Mouse (Mus musculus) myocyte (in vitro differentiated cells): ENCODE measurements at regions not wholly inside any gene's neighbourhood (a gene's known extent, or its start where the extent isn't known, plus 50 kb on each side); places are given as distances from the start of the nearest gene placed in this dataset.

Experiments used
- H3K27me3 ChIP-seq: one replicate; pipeline ENCODE4 v1.6.1; 2011; ENCODE audit not compliant: control insufficient read depth, insufficient read depth, insufficient read length
- H3K36me3 ChIP-seq: one replicate; pipeline ENCODE4 v1.6.1; 2011; ENCODE audit not compliant: control insufficient read depth, insufficient read depth
- H3K4me2 ChIP-seq: one replicate; pipeline ENCODE4 v1.6.1; 2011; ENCODE audit warnings: low read depth, control low read depth
- H3K4me3 ChIP-seq: one replicate; pipeline ENCODE4 v1.5.1; 2011; ENCODE audit warnings: mild to moderate bottlenecking, control low read depth, moderate library complexity
- H3K79me2 ChIP-seq: one replicate; pipeline ENCODE4 v1.6.1; 2011; ENCODE audit not compliant: control insufficient read depth, insufficient read depth
- H3ac ChIP-seq: one replicate; pipeline ENCODE4 v1.6.1; 2011; ENCODE audit not compliant: control insufficient read depth, insufficient read length
- CEBPB ChIP-seq: IDR thresholded peaks from 2 replicates; pipeline ENCODE4 v1.6.1; 2011; ENCODE audit warnings: mild to moderate bottlenecking, moderate library complexity; ENCODE audit not compliant: poor library complexity, insufficient read depth, severe bottlenecking
- E2F4 ChIP-seq: IDR thresholded peaks from one replicate; pipeline ENCODE4 v1.6.1; 2011; ENCODE audit warnings: mild to moderate bottlenecking, control low read depth, moderate library complexity; ENCODE audit not compliant: insufficient read depth
- MAX ChIP-seq: IDR thresholded peaks from one replicate; pipeline ENCODE4 v1.6.1; 2011; ENCODE audit warnings: low read depth, mild to moderate bottlenecking, control low read depth
- MYOD1 ChIP-seq, 3 experiments: IDR thresholded peaks; one replicate each; pipeline ENCODE4 v1.6.1; 2011; ENCODE audit warnings: control low read depth in 2 of 3, low read depth in 2 of 3, mild to moderate bottlenecking in 2 of 3, moderate library complexity in 1 of 3; ENCODE audit not compliant: insufficient read length in 2 of 3, control insufficient read depth in 1 of 3
- MYOG ChIP-seq, 3 experiments: IDR thresholded peaks; one replicate each; pipeline ENCODE4 v1.6.1; 2011; ENCODE audit warnings: control low read depth in 2 of 3, low read depth in 2 of 3, mild to moderate bottlenecking in 2 of 3; ENCODE audit not compliant: insufficient read length in 2 of 3, control insufficient read depth in 1 of 3, insufficient read depth in 1 of 3
- POLR2A ChIP-seq: IDR thresholded peaks from one replicate; pipeline ENCODE4 v1.6.1; 2011; ENCODE audit warnings: low read depth, mild to moderate bottlenecking, control low read depth, moderate library complexity; ENCODE audit not compliant: insufficient read length
- POLR2AphosphoS2 ChIP-seq: IDR thresholded peaks from one replicate; pipeline ENCODE4 v1.6.1; 2011; ENCODE audit warnings: low read depth, control low read depth; ENCODE audit not compliant: insufficient read length
- REST ChIP-seq: IDR thresholded peaks from one replicate; pipeline ENCODE4 v1.6.1; 2011; ENCODE audit warnings: mild to moderate bottlenecking, control low read depth, moderate library complexity; ENCODE audit not compliant: insufficient read depth, insufficient read length
- SRF ChIP-seq: IDR thresholded peaks from one replicate; pipeline ENCODE4 v1.6.1; 2011; ENCODE audit warnings: low read depth; ENCODE audit not compliant: control insufficient read depth, insufficient read length
- TCF12 ChIP-seq: IDR thresholded peaks from one replicate; pipeline ENCODE4 v1.6.1; 2011; ENCODE audit warnings: mild to moderate bottlenecking, control low read depth; ENCODE audit not compliant: poor library complexity, insufficient read depth, severe bottlenecking
- TCF3 ChIP-seq: IDR thresholded peaks from one replicate; pipeline ENCODE4 v1.6.1; 2011; ENCODE audit warnings: low read depth, control low read depth; ENCODE audit not compliant: insufficient read length
- USF1 ChIP-seq: IDR thresholded peaks from one replicate; pipeline ENCODE4 v1.6.1; 2011; ENCODE audit warnings: low read depth, mild to moderate bottlenecking, control low read depth, moderate library complexity

GRCm38 (mm10) chr4:101360296-101360695, 58.8 kb upstream of the Ak4 start:
- H3K4me2 ChIP-seq: no peak overlapping the region
- TF ChIP-seq TCF12 (no peak), MYOD1 (IDR thresholded peaks at IDR 0.05; ENCODE audit: control insufficient read depth in 1 of 3, insufficient read length in 2 of 3, low read depth in 2 of 3) (no peak), USF1 (no peak), MAX (no peak), TCF3 (no peak), MYOG (IDR thresholded peaks at IDR 0.05; ENCODE audit: control insufficient read depth in 1 of 3, insufficient read depth in 1 of 3, insufficient read length in 2 of 3, low read depth in 2 of 3) (no peak), REST (no peak), CEBPB (no peak), SRF (no peak), POLR2A (no peak), E2F4 (no peak), POLR2AphosphoS2 (no peak)
- no peak overlapping the region for H3K4me3 ChIP-seq
- no peaks in the 10 kb centered on the region for H3K36me3 ChIP-seq
- H3ac ChIP-seq: no peak overlapping the region
- no peaks in the 10 kb centered on the region for H3K27me3 ChIP-seq
- no peaks in the 10 kb centered on the region for H3K79me2 ChIP-seq

GRCm38 (mm10) chr4:101359119-101359518, 60.0 kb upstream of the Ak4 start:
- Histone ChIP-seq H3ac (no peak overlapping the region), H3K36me3 (no peaks in the 10 kb centered on the region), H3K4me3 (no peak overlapping the region), H3K79me2 (no peaks in the 10 kb centered on the region), H3K27me3 (no peaks in the 10 kb centered on the region), H3K4me2 (no peak overlapping the region)
- TF ChIP-seq CEBPB (no peak), MYOD1 (IDR thresholded peaks at IDR 0.05; ENCODE audit: control insufficient read depth in 1 of 3, insufficient read length in 2 of 3, low read depth in 2 of 3) (no peak), POLR2A (no peak), TCF12 (no peak), USF1 (no peak), SRF (no peak), E2F4 (no peak), POLR2AphosphoS2 (no peak), TCF3 (no peak), REST (no peak)

GRCm38 (mm10) chr4:101358525-101358924, 60.6 kb upstream of the Ak4 start:
- no peak overlapping the region for H3ac ChIP-seq
- no peak for TF ChIP-seq POLR2A
- TF ChIP-seq MYOD1 (IDR thresholded peaks at IDR 0.05; ENCODE audit: control insufficient read depth in 1 of 3, insufficient read length in 2 of 3, low read depth in 2 of 3): no peak
- TF ChIP-seq SRF: no peak
- TF ChIP-seq MAX: no peak
- TF ChIP-seq TCF12: no peak
- no peak for TF ChIP-seq USF1
- TF ChIP-seq E2F4: no peak
- TF ChIP-seq CEBPB: no peak
- TF ChIP-seq POLR2AphosphoS2: no peak
- no peak for TF ChIP-seq MYOG (IDR thresholded peaks at IDR 0.05; ENCODE audit: control insufficient read depth in 1 of 3, insufficient read depth in 1 of 3, insufficient read length in 2 of 3, low read depth in 2 of 3)
- TF ChIP-seq REST: no peak
- TF ChIP-seq TCF3: no peak

GRCm38 (mm10) chr4:101357923-101358322, 61.2 kb upstream of the Ak4 start:
- peak overlapping the region; percentile 44 for H3K4me3 ChIP-seq
- H3K4me2 ChIP-seq: no peak overlapping the region
- H3K36me3 ChIP-seq: no peaks in the 10 kb centered on the region
- H3K79me2 ChIP-seq: no peaks in the 10 kb centered on the region
- no peak for TF ChIP-seq CEBPB
- TF ChIP-seq POLR2A: no peak
- no peak for TF ChIP-seq MYOG (IDR thresholded peaks at IDR 0.05; ENCODE audit: control insufficient read depth in 1 of 3, insufficient read depth in 1 of 3, insufficient read length in 2 of 3, low read depth in 2 of 3)
- TF ChIP-seq USF1: no peak
- no peak for TF ChIP-seq MAX
- H3K27me3 ChIP-seq: no peaks in the 10 kb centered on the region
- no peak overlapping the region for H3ac ChIP-seq

More at GRCm38 (mm10) chr4:101358525-101358924, 60.6 kb upstream of the Ak4 start:
- Histone ChIP-seq H3K4me2 (no peak overlapping the region), H3K4me3 (no peak overlapping the region), H3K79me2 (no peaks in the 10 kb centered on the region), H3K27me3 (no peaks in the 10 kb centered on the region), H3K36me3 (no peaks in the 10 kb centered on the region)

GRCm38 (mm10) chr4:101356954-101357891, 61.9 kb upstream of the Ak4 start:
- H3K4me2 ChIP-seq: peak overlapping the region; percentile 98
- H3K27me3 ChIP-seq: no peaks in the 10 kb centered on the region
- H3K79me2 ChIP-seq: no peaks in the 10 kb centered on the region
- H3K36me3 ChIP-seq: no peaks in the 10 kb centered on the region
- peak overlapping the region; percentile 58 for H3ac ChIP-seq
- H3K4me3 ChIP-seq: peak overlapping the region; percentile 44
- TF ChIP-seq SRF (no peak), REST (no peak), E2F4 (no peak), TCF12 (no peak), TCF3 (no peak), MYOD1 (IDR thresholded peaks at IDR 0.05; ENCODE audit: control insufficient read depth in 1 of 3, insufficient read length in 2 of 3, low read depth in 2 of 3) (no peak), MYOG (IDR thresholded peaks at IDR 0.05; ENCODE audit: control insufficient read depth in 1 of 3, insufficient read depth in 1 of 3, insufficient read length in 2 of 3, low read depth in 2 of 3) (no peak), CEBPB (no peak), POLR2AphosphoS2 (no peak), MAX (no peak)
